Mouse (Mus musculus): ENCODE data around the gene Abr. TPM values are rescaled to one million over a fixed set of nuclear protein-coding genes. Genes with fewer than 3 reads are reported as not detected.
A peak's percentile ranks its signal among the peaks of the same experiment; 100 is the strongest.

The Abr gene
- polyA plus RNA-seq (2016; fragmentation: Nextera tagmentation; extraction: Ambion mirVana), result 74.9 and 76.2 TPM in 2 replicates

- no peaks in the 10 kb centered on the region for H3K36me3 ChIP-seq
- H3K9ac ChIP-seq, result peak within 1 kb of the TSS; percentile 56
- H3K9me3 ChIP-seq, result 0 out of 2 replicates have a peak, but pooled peaks cover 2% of the 10 kb centered on the region
- no peak within 1 kb of the TSS for H3K27ac ChIP-seq
- H3K4me1 ChIP-seq, result peaks cover 20% of the 10 kb centered on the region
- peak within 1 kb of the TSS; percentile 63 for H3K4me3 ChIP-seq
- peak within 1 kb of the TSS; percentile 100 for H3K4me2 ChIP-seq (replicated peaks)
- 0 out of 2 replicates have a peak, but pooled peaks cover 22% of the 10 kb centered on the region for H3K27me3 ChIP-seq (replicated peaks)
- WGBS, result under 1% methylated on average over 31 of the region's 31 CpGs
- peak; percentile 53; the same call in 1 of the 2 replicates for ATAC-seq (ENCODE audit: low FRiP score, low read depth)
These were observed at the start of gene Abr for GRCm38 (mm10) chr11:76622152-76622565. TSS of gene Abr (minus strand) at chr11:76622314.

- Histone ChIP-seq H3K36me3 (no peaks in the 10 kb centered on the region), H3K9ac (no peak overlapping the region), H3K4me2 (replicated peaks) (no peak overlapping the region), H3K27ac (no peak overlapping the region), H3K4me3 (no peak overlapping the region), H3K4me1 (peaks cover 8% of the 10 kb centered on the region), H3K27me3 (replicated peaks) (peaks cover 61% of the 10 kb centered on the region), H3K9me3 (no peaks in the 10 kb centered on the region)
- no peak for ATAC-seq (ENCODE audit: low FRiP score, low read depth)
- 26% methylated on average over 4 of the region's 4 CpGs for WGBS
These were observed 45.7 kb upstream of the Abr start for GRCm38 (mm10) chr11:76667807-76668206.

- Histone ChIP-seq H3K36me3 (no peaks in the 10 kb centered on the region), H3K4me3 (peak overlapping the region; percentile 26), H3K9me3 (no peaks in the 10 kb centered on the region), H3K4me1 (no peaks in the 10 kb centered on the region; the same call in 1 of the 2 replicates), H3K9ac (peak overlapping the region; percentile 52), H3K27ac (no peak overlapping the region), H3K27me3 (replicated peaks) (peaks cover 44% of the 10 kb centered on the region), H3K4me2 (replicated peaks) (peak overlapping the region; percentile 66)
- 8% methylated on average over 35 of the region's 35 CpGs for WGBS
- no peak for ATAC-seq (ENCODE audit: low FRiP score, low read depth)
These were observed 44.0 kb upstream of the Abr start for GRCm38 (mm10) chr11:76666002-76666649.

- peaks cover 10% of the 10 kb centered on the region for H3K27me3 ChIP-seq (replicated peaks)
- no peak overlapping the region for H3K4me3 ChIP-seq
- H3K27ac ChIP-seq, result no peak overlapping the region
- no peaks in the 10 kb centered on the region for H3K9me3 ChIP-seq
- H3K4me2 ChIP-seq (replicated peaks), result no peak overlapping the region
- H3K4me1 ChIP-seq, result peaks cover 9% of the 10 kb centered on the region
- WGBS, result 73% methylated on average over 7 of the region's 7 CpGs
- no peak overlapping the region for H3K9ac ChIP-seq
- no peak for ATAC-seq (ENCODE audit: low FRiP score, low read depth)
- no peaks in the 10 kb centered on the region for H3K36me3 ChIP-seq
These were observed 39.8 kb upstream of the Abr start for GRCm38 (mm10) chr11:76661790-76662468.

GRCm38 (mm10) chr11:76659138-76659930 lies 37.2 kb upstream of the Abr start:
- no peak overlapping the region for H3K4me3 ChIP-seq
- no peaks in the 10 kb centered on the region for H3K27me3 ChIP-seq (replicated peaks)
- peaks cover 9% of the 10 kb centered on the region for H3K4me1 ChIP-seq
- H3K9ac ChIP-seq, result no peak overlapping the region
- no peaks in the 10 kb centered on the region for H3K9me3 ChIP-seq
- no peaks in the 10 kb centered on the region for H3K36me3 ChIP-seq
- 25% methylated on average over 14 of the region's 14 CpGs for WGBS
- H3K27ac ChIP-seq, result no peak overlapping the region
- peak overlapping the region; percentile 1; the same call in 1 of the 2 replicates for H3K4me2 ChIP-seq (replicated peaks)
- no peak for ATAC-seq (ENCODE audit: low FRiP score, low read depth)

GRCm38 (mm10) chr11:76657450-76657970 lies 35.4 kb upstream of the Abr start:
- WGBS, result 43% methylated on average over 4 of the region's 4 CpGs
- Histone ChIP-seq H3K36me3 (no peaks in the 10 kb centered on the region), H3K4me2 (replicated peaks) (no peak overlapping the region), H3K9me3 (no peaks in the 10 kb centered on the region), H3K9ac (no peak overlapping the region), H3K4me3 (no peak overlapping the region), H3K4me1 (peaks cover 10% of the 10 kb centered on the region), H3K27ac (no peak overlapping the region), H3K27me3 (replicated peaks) (no peaks in the 10 kb centered on the region)
- no peak for ATAC-seq (ENCODE audit: low FRiP score, low read depth)

- Histone ChIP-seq H3K9me3 (no peaks in the 10 kb centered on the region), H3K27ac (no peak overlapping the region), H3K27me3 (replicated peaks) (no peaks in the 10 kb centered on the region), H3K4me2 (replicated peaks) (peak overlapping the region; percentile 35), H3K4me1 (peaks cover 14% of the 10 kb centered on the region), H3K4me3 (no peak overlapping the region), H3K36me3 (no peaks in the 10 kb centered on the region), H3K9ac (no peak overlapping the region)
- 11% methylated on average over 10 of the region's 10 CpGs for WGBS
- no peak for ATAC-seq (ENCODE audit: low FRiP score, low read depth)
These were observed 33.0 kb upstream of the Abr start for GRCm38 (mm10) chr11:76655106-76655505.

- peaks cover 5% of the 10 kb centered on the region; the same call in 1 of the 2 replicates for H3K4me1 ChIP-seq
- 0 out of 2 replicates have a peak, but pooled peaks have one; percentile 48 for ATAC-seq (ENCODE audit: low FRiP score, low read depth)
- no peaks in the 10 kb centered on the region for H3K36me3 ChIP-seq
- H3K27ac ChIP-seq, result no peak overlapping the region
- H3K27me3 ChIP-seq (replicated peaks), result no peaks in the 10 kb centered on the region
- H3K9me3 ChIP-seq, result no peaks in the 10 kb centered on the region
- no peak overlapping the region for H3K9ac ChIP-seq
- WGBS, result 48% methylated on average over 3 of the region's 3 CpGs
- H3K4me3 ChIP-seq, result no peak overlapping the region
- H3K4me2 ChIP-seq (replicated peaks), result no peak overlapping the region
These were observed 30.8 kb upstream of the Abr start for GRCm38 (mm10) chr11:76652838-76653334.

- H3K4me1 ChIP-seq, result peaks cover 21% of the 10 kb centered on the region
- no peak overlapping the region for H3K9ac ChIP-seq
- H3K27ac ChIP-seq, result no peak overlapping the region
- H3K27me3 ChIP-seq (replicated peaks), result no peaks in the 10 kb centered on the region
- no peak for ATAC-seq (ENCODE audit: low FRiP score, low read depth)
- no peak overlapping the region for H3K4me3 ChIP-seq
- no peak overlapping the region for H3K4me2 ChIP-seq (replicated peaks)
- H3K9me3 ChIP-seq, result no peaks in the 10 kb centered on the region
- WGBS, result 64% methylated on average over 14 of the region's 14 CpGs
- no peaks in the 10 kb centered on the region for H3K36me3 ChIP-seq
These were observed 28.9 kb upstream of the Abr start for GRCm38 (mm10) chr11:76650862-76651560.

GRCm38 (mm10) chr11:76647500-76647899 lies 25.4 kb upstream of the Abr start:
- Histone ChIP-seq H3K4me2 (replicated peaks) (peak overlapping the region; percentile 53), H3K27me3 (replicated peaks) (no peaks in the 10 kb centered on the region), H3K4me1 (peaks cover 33% of the 10 kb centered on the region), H3K9ac (peak overlapping the region; percentile 8; the same call in 1 of the 2 replicates), H3K27ac (0 out of 2 replicates have a peak overlapping the region, but pooled peaks have one; percentile 42), H3K9me3 (no peaks in the 10 kb centered on the region), H3K36me3 (no peaks in the 10 kb centered on the region), H3K4me3 (peak overlapping the region; percentile 15; the same call in 1 of the 2 replicates)
- ATAC-seq (ENCODE audit: low FRiP score, low read depth), result peak; percentile 45; the same call in 1 of the 2 replicates
- WGBS, result 5% methylated on average over 9 of the region's 9 CpGs

GRCm38 (mm10) chr11:76647062-76647461 lies 24.9 kb upstream of the Abr start:
- Histone ChIP-seq H3K27me3 (replicated peaks) (no peaks in the 10 kb centered on the region), H3K4me1 (peaks cover 29% of the 10 kb centered on the region), H3K4me3 (peak overlapping the region; percentile 15; the same call in 1 of the 2 replicates), H3K9me3 (no peaks in the 10 kb centered on the region), H3K4me2 (replicated peaks) (peak overlapping the region; percentile 53), H3K36me3 (no peaks in the 10 kb centered on the region), H3K9ac (no peak overlapping the region), H3K27ac (0 out of 2 replicates have a peak overlapping the region, but pooled peaks have one; percentile 42)
- peak; percentile 69 for ATAC-seq (ENCODE audit: low FRiP score, low read depth)
- WGBS, result 0% methylated on average over 7 of the region's 7 CpGs
